Mouse (Mus musculus): Measurements from ENCODE around the gene Narf. TPM values are rescaled to one million over a fixed set of nuclear protein-coding genes. Genes with fewer than 3 reads are reported as not detected.

Narf gene
- total RNA-seq (2014; rRNA removed; ENCODE audit: low replicate concordance) (159 and 217 TPM in 2 replicates), polyA plus RNA-seq (2015; fragmentation: Nextera tagmentation; extraction: Ambion mirVana) (40.0 and 48.2 TPM in 2 replicates)

DNA sequence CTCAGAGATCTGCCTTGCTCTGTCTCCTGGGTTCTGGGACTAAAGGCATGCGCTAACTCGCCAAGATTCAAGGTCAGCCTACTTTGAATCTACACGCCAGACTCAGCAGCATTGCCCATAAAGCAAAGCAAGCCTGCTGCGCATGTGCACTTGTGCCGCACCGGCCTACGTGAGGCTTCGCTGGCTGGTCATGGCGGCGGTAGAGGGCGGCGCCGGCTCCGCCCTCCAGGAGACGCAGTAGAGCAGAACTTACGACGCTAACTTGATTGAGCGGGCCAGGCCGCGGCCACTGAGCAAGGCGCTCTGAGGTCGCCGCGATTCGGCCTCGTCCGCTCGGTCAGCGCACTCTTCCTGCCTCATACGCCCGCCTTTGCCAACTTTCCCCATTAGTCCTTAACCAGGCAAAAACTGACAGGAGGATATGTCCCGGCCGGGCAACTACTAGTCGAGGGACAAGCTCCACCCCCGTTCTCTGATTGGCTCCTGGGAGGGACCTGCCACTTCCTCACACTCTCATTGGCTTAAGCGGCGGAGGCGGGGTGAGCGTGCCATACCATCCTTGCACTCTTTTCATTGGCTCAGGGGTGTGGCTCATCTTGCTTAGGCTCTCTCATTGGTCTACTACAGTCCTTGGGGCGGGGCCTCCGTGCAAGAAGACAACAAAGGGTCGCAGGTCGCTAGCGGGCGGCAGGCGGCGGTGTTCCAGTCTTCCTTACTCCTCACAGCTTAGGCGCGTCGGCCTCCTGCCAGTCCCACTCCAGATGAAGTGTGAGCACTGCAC is at the start of gene Narf:
Gene Narf (plus strand): TSS at position 690 of the 781 bp plus-strand sequence.
- TF ChIP-seq CTCF (IDR thresholded peaks at IDR 0.05; ENCODE audit: low read depth) (peak; percentile 69), EP300 (IDR thresholded peaks at IDR 0.05; ENCODE audit: low read depth) (no peak)
- peak; percentile 99 for ATAC-seq (ENCODE audit: insufficient read depth, low read depth)
- peak within 1 kb of the TSS; percentile 73 for H3K9ac ChIP-seq (replicated peaks; ENCODE audit: low read depth, low read length)

DNA sequence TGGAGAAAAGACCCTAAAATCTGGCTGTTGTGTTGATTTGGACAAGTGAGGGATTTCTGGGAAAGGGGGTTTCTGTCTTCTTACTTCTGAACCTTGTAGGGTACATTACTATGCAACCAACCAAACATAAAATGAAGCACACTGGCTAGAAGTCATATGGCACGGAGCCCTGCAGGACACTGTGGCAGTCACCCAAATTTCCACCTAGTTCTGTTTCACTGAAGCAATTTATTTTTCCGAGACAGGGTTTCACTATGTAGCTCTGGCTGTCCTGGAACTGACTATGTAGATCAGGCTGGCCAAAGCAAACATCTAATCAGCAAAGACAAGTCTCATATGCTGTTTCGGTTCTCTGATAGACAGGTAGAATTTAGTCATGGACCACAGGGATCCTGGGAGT is 47.4 kb upstream of the Narf start:
- DNase-seq (ENCODE audit: low spot score) (no peak), ATAC-seq (ENCODE audit: insufficient read depth, low read depth) (no peak)
- Histone ChIP-seq H3K4me1 (ENCODE audit: control insufficient read depth, insufficient read depth) (no peaks in the 10 kb centered on the region), H3K27me3 (ENCODE audit: control insufficient read depth, insufficient read depth, low read length) (no peaks in the 10 kb centered on the region), H3K4me3 (ENCODE audit: low read depth, low read length) (no peak overlapping the region), H3K9ac (replicated peaks; ENCODE audit: low read depth, low read length) (no peak overlapping the region), H3K36me3 (replicated peaks; ENCODE audit: control insufficient read depth, insufficient read depth, low read length) (no peaks in the 10 kb centered on the region; the same call in 1 of the 2 replicates), H3K9me3 (replicated peaks; ENCODE audit: control insufficient read depth, low read length) (no peaks in the 10 kb centered on the region), H3K4me2 (ENCODE audit: low read depth, low read length) (no peak overlapping the region), H3K27ac (ENCODE audit: low read depth) (no peak overlapping the region)
- no peak for TF ChIP-seq CTCF (IDR thresholded peaks at IDR 0.05; ENCODE audit: low read depth)
- no peak for TF ChIP-seq EP300 (IDR thresholded peaks at IDR 0.05; ENCODE audit: low read depth)
- 58% methylated on average over 3 of the region's 3 CpGs for WGBS

More for the DNA sequence above, at the start of gene Narf:
- no peaks in the 10 kb centered on the region for H3K9me3 ChIP-seq (replicated peaks; ENCODE audit: control insufficient read depth, low read length)
- peaks cover 8% of the 10 kb centered on the region for H3K36me3 ChIP-seq (replicated peaks; ENCODE audit: control insufficient read depth, insufficient read depth, low read length)
- DNase-seq (ENCODE audit: low spot score), result peak; percentile 100
- H3K4me1 ChIP-seq (ENCODE audit: control insufficient read depth, insufficient read depth), result peaks cover 19% of the 10 kb centered on the region
- no peaks in the 10 kb centered on the region for H3K27me3 ChIP-seq (ENCODE audit: control insufficient read depth, insufficient read depth, low read length)
- H3K4me3 ChIP-seq (ENCODE audit: low read depth, low read length), result peak within 1 kb of the TSS; percentile 76
- WGBS, result under 1% methylated on average over 50 of the region's 50 CpGs
- H3K4me2 ChIP-seq (ENCODE audit: low read depth, low read length), result peak within 1 kb of the TSS; percentile 73
- peak within 1 kb of the TSS; percentile 99 for H3K27ac ChIP-seq (ENCODE audit: low read depth)

DNA sequence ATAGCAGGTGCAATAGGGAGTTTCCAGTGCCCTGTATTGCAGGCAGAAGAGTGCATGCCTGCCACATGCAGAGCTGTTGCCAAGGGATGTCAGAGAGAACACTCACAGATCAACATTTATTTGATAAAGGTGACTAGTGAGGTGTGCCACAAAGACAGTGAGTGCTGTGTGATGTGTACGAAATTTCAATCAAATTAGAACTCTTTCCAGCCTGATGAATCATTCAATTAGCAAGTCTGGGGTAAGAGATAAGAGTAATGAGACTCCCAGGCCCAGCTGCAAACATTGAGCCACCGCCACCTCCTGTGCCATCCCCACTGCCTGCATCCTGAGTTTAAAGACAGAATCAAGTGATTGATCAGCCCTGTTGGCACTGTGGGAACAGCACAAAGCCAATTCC is 44.3 kb upstream of the Narf start:
- DNase-seq (ENCODE audit: low spot score) (no peak), ATAC-seq (ENCODE audit: insufficient read depth, low read depth) (no peak)
- WGBS, result 59% methylated on average over 2 of the region's 2 CpGs
- Histone ChIP-seq H3K27me3 (ENCODE audit: control insufficient read depth, insufficient read depth, low read length) (no peaks in the 10 kb centered on the region), H3K9ac (replicated peaks; ENCODE audit: low read depth, low read length) (no peak overlapping the region), H3K27ac (ENCODE audit: low read depth) (no peak overlapping the region), H3K9me3 (replicated peaks; ENCODE audit: control insufficient read depth, low read length) (no peaks in the 10 kb centered on the region), H3K36me3 (replicated peaks; ENCODE audit: control insufficient read depth, insufficient read depth, low read length) (peaks cover 5% of the 10 kb centered on the region), H3K4me1 (ENCODE audit: control insufficient read depth, insufficient read depth) (no peaks in the 10 kb centered on the region), H3K4me3 (ENCODE audit: low read depth, low read length) (no peak overlapping the region), H3K4me2 (ENCODE audit: low read depth, low read length) (no peak overlapping the region)
- TF ChIP-seq EP300 (IDR thresholded peaks at IDR 0.05; ENCODE audit: low read depth) (no peak), CTCF (IDR thresholded peaks at IDR 0.05; ENCODE audit: low read depth) (no peak)

DNA sequence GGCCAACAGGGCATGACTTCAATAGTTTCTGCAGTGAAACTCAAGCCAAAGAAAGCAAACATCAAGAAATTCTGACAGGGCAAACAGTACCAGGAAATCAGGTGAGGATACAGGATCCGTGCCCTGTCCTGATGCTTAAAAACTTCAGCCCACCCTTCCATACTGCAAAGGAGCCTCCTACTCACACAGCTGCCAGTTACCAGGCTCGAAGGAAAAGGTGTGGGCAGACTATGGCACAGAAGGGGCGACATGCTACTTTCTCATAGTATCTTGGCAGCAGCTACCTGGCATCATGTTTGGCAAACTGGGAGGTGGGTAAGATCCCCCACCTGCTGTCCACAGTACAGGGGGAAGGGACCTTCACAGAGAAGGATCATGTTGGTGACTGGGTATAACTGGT is 43.6 kb upstream of the Narf start:
- Histone ChIP-seq H3K27me3 (ENCODE audit: control insufficient read depth, insufficient read depth, low read length) (no peaks in the 10 kb centered on the region), H3K4me2 (ENCODE audit: low read depth, low read length) (no peak overlapping the region), H3K4me1 (ENCODE audit: control insufficient read depth, insufficient read depth) (no peaks in the 10 kb centered on the region), H3K4me3 (ENCODE audit: low read depth, low read length) (no peak overlapping the region), H3K9me3 (replicated peaks; ENCODE audit: control insufficient read depth, low read length) (no peaks in the 10 kb centered on the region), H3K36me3 (replicated peaks; ENCODE audit: control insufficient read depth, insufficient read depth, low read length) (peaks cover 5% of the 10 kb centered on the region), H3K27ac (ENCODE audit: low read depth) (no peak overlapping the region), H3K9ac (replicated peaks; ENCODE audit: low read depth, low read length) (no peak overlapping the region)
- WGBS, result 83% methylated on average over 3 of the region's 3 CpGs
- no peak for TF ChIP-seq CTCF (IDR thresholded peaks at IDR 0.05; ENCODE audit: low read depth)
- no peak for TF ChIP-seq EP300 (IDR thresholded peaks at IDR 0.05; ENCODE audit: low read depth)
- ATAC-seq (ENCODE audit: insufficient read depth, low read depth), result no peak
- no peak for DNase-seq (ENCODE audit: low spot score)

DNA sequence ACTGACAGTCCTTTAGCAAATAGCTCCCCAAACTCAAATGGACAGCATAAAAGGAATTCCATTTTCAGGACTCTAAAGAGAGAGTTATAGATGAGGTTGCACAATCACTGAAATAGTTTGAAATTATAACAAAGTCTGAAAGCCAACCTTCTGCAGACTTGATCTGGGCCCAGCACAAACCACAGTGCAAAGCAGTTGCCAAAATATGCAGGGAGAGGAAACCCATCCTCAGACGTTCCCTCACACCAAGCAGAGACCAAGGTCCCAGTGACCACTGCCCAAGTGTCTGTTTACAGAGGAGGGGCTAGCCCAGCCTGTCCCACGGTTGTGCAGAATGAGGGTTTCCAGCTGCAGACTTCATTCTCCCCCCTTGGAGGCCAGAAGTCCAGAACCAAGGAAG is 38.4 kb upstream of the Narf start:
- Histone ChIP-seq H3K9me3 (replicated peaks; ENCODE audit: control insufficient read depth, low read length) (no peaks in the 10 kb centered on the region), H3K9ac (replicated peaks; ENCODE audit: low read depth, low read length) (no peak overlapping the region), H3K27me3 (ENCODE audit: control insufficient read depth, insufficient read depth, low read length) (no peaks in the 10 kb centered on the region), H3K4me3 (ENCODE audit: low read depth, low read length) (no peak overlapping the region), H3K36me3 (replicated peaks; ENCODE audit: control insufficient read depth, insufficient read depth, low read length) (peaks cover 5% of the 10 kb centered on the region), H3K4me1 (ENCODE audit: control insufficient read depth, insufficient read depth) (no peaks in the 10 kb centered on the region), H3K4me2 (ENCODE audit: low read depth, low read length) (no peak overlapping the region), H3K27ac (ENCODE audit: low read depth) (no peak overlapping the region)
- no peak for DNase-seq (ENCODE audit: low spot score)
- TF ChIP-seq EP300 (IDR thresholded peaks at IDR 0.05; ENCODE audit: low read depth) (no peak), CTCF (IDR thresholded peaks at IDR 0.05; ENCODE audit: low read depth) (no peak)
- no peak for ATAC-seq (ENCODE audit: insufficient read depth, low read depth)
- WGBS, result 53% methylated on average over 2 of the region's 2 CpGs
